Mouse (Mus musculus) ZHBTc4 (cell line): Measurements from ENCODE around the gene Rfx4.

Experiments
- DNase-seq: peaks from one replicate; pipeline ENCODE4 v3.0.0-alpha.2; 2011; ENCODE audit warnings: low read depth, low spot score

The Rfx4 gene

DNA sequence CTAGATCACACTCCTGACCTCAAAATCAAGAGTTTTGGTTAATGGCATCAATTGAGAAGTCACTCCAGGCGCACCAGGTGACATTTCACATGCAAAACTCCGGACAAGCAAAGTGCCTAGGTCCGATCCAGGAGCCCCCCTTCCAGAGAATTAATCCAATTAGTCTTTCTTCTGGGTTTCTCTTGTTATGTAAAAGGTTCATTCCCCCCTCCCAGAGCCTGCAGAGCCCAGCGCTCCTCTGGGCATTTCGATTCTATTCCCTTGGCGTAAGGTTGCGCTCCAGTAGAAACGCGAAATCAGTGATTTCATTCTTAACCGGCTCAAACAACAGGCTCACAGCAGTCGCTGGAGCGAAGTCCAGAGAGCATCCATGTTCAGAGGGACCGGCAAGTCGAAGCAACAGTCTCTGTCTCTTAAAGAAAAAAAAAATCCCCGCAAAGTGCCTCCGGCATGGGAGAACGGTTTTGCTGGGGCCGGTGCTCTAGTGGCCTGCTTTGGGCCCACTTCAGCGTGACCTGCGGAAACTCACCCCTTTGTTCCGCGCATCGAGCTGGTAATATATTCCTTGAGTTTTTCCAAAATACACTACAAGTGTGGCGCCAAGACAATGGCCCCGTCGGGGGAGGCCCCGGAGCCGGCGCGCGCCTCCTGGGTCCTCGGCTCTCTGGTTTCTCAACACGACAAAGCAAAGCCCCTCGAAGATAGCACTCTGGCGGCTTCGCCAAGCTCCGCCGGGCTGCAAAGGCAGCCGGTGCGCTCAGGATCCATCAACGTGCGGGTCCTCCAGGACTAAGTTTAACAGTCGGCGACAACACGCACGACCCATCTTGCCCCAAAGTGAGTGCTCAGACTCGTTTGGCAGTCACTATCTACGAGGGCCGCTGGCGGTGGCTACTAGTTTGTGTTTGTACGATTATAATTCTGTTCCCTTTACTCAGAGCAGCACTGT is 2.9 kb downstream of the Rfx4 start:
- peak; percentile 61 for DNase-seq

- no peak for DNase-seq
Observed at GRCm38 (mm10) chr10:84759511-84760117, 3.8 kb downstream of the Rfx4 start.

DNA sequence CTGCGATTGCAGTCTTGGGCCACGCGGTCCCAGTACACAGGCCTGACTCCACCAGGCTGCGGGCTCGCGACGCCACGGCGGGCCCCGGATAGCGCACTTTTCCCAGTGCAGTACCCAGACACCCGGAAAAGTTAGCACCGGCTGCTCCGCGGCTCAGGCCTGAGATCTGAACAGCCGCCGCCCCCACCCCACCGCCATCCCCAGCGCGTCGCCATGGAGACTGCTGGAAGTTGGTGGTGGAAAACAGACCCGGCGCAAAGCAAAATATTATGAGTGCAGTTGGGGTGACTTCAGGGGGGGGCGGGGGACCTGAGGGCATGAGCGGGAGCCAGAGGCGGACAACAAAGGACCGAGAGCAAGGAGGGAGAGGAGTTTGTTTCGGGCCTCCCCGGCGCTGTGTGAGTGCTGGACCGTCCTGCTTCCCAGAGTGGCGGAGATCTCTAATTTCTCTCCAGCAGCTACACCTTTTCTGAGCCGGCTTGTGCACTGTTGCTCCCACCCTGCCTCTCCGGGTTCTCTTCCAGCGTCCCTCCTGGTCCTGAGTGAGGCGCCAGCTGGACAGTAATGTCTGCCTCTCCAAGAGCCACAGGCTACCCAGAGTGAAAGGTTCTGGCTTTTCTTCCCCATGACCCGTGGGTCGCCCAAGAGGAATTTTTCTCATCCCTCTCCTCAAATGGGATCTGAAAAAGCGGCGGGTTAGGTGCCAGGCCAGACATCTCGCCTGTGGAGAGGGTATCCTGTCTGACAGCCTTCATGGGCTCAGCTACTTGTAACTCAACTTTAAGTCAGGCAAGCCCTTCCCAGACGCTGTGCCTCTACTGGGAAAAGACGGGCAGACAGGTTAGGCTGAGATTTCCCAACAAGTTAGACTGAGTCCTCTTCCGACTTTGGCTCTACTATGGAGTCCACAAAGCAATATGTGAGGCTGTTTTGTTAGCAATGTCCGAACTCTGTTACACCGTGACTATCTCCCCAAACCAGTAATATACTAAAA is 4.6 kb downstream of the Rfx4 start:
- DNase-seq, result peak; percentile 77

GRCm38 (mm10) chr10:84768766-84769165 is 12.9 kb downstream of the Rfx4 start:
- DNase-seq, result no peak

- DNase-seq, result no peak
Observed at GRCm38 (mm10) chr10:84772380-84773130, 16.7 kb downstream of the Rfx4 start.

DNA sequence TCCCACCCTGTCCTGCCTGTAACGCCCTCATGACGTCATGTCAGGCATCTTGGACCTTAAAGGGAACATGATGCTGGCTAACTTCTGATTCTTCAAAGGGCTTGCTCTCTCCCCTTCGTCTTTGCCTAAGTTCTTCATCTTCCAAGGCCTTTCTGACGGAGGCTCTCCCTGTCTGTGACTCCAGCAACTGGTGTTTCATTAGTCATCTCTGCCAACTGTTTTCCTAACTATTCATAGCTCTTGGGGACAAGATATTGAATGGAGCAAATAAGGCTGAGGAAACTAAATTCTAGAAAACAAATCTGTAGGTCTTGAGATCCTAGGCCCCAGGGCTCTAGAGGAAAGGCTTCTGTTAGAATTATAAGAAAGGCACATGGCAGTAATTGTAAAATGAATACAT is 18.0 kb downstream of the Rfx4 start:
- no peak for DNase-seq

DNA sequence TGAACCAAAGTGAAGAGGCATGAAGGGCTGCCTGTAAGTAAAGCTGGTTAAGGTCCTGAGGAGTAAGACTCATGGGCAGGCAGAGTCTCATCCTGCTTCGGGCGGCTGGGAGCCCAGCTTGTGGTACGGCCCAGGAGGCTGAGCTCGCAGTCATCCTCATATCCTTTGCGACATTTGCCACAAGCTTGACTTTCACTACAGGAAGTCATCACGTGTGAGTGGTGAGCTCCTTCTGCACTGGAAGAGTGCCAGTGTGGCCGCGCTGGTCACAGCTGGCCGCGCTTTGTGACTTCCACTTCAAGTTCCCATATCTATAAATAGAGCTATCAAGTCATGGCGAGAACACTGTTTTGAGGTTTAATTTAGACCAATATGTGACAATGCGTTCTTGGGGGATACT is 18.7 kb downstream of the Rfx4 start:
- no peak for DNase-seq

DNA sequence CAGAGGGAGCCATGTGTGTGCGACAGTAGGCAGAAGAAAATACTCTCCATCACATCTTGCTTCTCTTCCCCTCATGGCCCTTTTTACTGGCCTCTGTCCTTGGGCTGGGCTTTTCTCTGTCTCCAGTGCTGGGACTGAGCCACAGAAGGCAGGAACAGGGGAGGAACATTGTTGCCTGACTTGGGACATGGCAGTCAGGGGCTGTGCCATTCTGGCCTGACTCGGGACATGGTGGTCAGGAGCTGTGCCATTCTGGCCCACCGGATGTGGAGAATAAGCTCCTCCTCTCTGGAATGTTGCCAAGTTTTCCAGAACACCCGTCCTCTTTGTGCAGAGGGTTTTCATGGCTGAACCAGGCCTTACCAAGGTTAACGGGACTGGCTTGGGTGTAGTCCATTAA is 21.2 kb downstream of the Rfx4 start:
- DNase-seq, result no peak

DNA sequence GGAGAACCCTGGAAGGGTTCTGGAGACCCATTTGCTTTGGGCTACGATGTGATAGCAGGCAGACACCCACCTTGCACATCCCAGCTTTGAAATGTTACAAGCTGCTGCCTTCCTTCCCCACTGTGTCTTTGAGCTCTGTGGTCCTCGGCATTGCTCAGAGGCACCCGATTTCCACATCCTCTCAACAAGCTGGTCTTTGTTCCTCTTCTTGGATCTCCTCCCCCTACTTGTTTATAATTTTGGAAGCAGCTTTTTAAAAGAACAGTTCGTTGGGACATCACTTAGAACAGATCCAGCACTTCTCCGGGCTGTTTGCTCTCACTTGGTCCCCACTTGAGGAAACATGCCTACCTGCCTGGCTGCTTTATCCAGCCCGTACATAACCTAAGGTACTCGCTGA is 22.1 kb downstream of the Rfx4 start:
- no peak for DNase-seq

- DNase-seq, result no peak
Observed at GRCm38 (mm10) chr10:84780828-84781227, 25.0 kb downstream of the Rfx4 start.

- no peak for DNase-seq
Observed at GRCm38 (mm10) chr10:84785339-84785738, 29.5 kb downstream of the Rfx4 start.

DNA sequence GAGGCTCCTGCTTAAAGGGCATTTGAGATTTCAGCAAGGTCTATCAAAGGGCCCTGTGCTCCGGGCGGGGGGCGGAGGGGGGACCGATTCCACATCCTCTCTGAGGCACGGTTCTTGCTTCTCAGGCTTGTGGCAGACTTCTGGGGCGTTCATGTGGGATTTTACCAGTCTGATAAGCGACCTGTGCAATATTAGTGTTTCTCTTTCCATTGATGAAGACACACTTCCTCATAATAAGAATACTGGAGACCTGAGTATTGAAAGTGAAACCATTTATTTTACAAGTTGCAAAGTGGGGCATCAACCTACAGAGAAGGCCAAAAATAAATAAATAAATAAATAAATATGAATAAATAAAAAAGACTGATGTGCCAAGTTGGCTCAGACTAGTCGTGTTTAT is 34.5 kb downstream of the Rfx4 start:
- no peak for DNase-seq

GRCm38 (mm10) chr10:84791181-84791580 is 35.3 kb downstream of the Rfx4 start:
- DNase-seq, result no peak

DNA sequence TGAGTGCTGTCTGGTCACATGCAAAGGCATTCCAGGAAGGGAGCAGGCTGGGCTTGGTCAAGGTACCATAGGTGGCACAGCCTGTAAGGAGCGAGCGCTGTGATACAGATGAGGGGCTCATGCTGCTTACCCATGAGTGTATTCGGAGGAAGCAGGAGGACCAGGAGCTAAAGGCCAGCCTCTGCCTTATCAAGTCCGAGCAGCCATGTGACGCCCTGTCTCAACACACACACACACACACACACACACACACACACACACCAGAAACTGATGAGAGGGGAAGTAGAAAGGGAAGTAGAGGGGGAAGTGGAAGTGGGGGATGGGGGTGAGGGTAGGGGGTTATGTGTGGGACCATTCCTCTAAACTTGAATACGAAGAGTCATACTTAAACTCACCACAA is 45.7 kb downstream of the Rfx4 start:
- no peak for DNase-seq

GRCm38 (mm10) chr10:84803216-84803844 is 47.5 kb downstream of the Rfx4 start:
- no peak for DNase-seq

DNA sequence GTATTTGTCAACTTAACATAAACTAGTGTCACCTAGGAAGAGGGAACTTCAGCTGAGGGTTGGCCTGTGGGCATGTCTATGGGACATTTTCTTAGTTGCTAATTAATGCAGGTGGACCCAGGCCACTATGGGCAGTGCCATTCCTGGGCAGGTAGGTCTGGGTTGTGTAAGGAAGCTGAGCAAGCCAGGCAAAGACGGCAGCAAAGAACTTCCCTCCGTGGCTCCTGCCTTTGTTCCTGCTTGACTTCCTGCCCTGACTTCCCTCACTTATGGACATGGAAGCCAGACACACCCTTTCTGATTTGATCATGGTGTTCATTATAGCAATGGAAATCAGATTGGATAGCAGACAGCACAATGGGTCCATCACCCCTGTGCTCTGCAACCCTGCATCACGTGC is 49.7 kb downstream of the Rfx4 start:
- no peak for DNase-seq

GRCm38 (mm10) chr10:84807206-84807605 is 51.3 kb downstream of the Rfx4 start:
- DNase-seq, result no peak

- DNase-seq, result no peak
Observed at GRCm38 (mm10) chr10:84810030-84810849, 54.4 kb downstream of the Rfx4 start.

DNA sequence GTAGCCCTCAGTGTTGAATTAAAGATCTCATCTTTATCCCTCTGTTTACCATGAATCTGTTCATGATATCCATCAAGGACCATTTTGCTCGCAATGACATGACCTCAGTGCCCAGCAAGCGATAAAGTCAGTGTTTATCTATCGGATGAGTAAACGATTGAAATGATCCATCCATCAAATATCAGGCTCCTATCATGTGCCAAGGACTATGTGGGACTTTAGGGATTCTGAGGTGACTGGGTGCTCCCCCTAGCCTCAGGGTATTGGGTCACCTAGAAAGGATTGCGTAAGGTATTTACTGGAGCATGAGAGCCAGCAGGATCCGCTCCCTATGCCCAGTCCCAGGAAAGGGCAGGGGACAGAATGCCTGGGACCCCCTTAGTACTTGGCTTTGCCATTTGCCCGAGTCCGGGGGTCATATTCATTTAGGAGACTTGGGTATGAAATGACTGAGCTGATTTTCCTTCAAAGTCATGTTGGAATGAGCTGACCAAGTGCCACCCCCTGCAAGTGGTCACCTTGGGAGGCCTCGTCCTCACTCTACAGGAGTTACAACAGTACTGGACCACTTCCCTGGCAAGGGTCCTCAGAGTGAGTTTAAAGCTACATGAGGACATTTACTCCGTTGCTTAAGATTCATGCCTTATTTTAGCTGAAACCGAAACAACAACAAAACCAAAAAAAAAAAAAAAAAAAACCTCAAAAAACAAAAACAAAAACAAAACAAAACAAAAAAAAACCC is 55.5 kb downstream of the Rfx4 start:
- no peak for DNase-seq
